Mouse (Mus musculus) olfactory bulb, adult 2 months (tissue): ENCODE results near the gene Nsun6.

Experiments
- CTCF ChIP-seq: fragments of 200-500 bp; IDR thresholded peaks from 2 replicates; pipeline ENCODE4 v1.5.1; 2012; ENCODE audit warnings: low read depth, mild to moderate bottlenecking, low read length, moderate library complexity; ENCODE audit not compliant: insufficient read depth
- POLR2A ChIP-seq: fragments of 200-500 bp; IDR thresholded peaks from 2 replicates; pipeline ENCODE4 v1.6.1; 2012; ENCODE audit warnings: mild to moderate bottlenecking, low read depth, low read length, moderate library complexity; ENCODE audit not compliant: insufficient read depth

DNA sequence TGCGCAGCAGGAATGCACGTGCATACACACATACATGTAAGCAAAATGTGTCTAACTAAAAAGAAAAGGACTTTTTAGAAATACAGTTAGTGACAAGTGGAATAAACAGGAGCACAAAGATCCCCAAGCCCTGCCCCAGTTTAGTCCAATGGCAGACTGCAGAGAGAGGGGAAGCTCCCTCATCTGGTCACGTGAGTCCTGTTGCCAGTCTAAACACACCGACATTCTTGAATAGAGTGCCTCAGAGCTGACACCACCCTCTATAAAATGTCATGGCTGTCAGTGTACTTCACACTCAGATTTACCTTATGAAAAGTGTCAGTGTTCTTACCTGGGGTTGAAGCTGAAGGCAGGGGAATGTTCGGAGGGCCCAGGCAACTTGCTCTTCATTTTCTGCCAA lies 57.0 kb downstream of the Nsun6 start:
- TF ChIP-seq CTCF: no peak
- TF ChIP-seq POLR2A: no peak
